Mouse (Mus musculus): ENCODE measurements around the gene Kcnn3. TPM values are rescaled to one million over a fixed set of nuclear protein-coding genes. Genes with fewer than 3 reads are reported as not detected.

The Kcnn3 gene
- polyA plus RNA-seq, 1 experiment from 2014 or later, result 1.3 TPM

DNA sequence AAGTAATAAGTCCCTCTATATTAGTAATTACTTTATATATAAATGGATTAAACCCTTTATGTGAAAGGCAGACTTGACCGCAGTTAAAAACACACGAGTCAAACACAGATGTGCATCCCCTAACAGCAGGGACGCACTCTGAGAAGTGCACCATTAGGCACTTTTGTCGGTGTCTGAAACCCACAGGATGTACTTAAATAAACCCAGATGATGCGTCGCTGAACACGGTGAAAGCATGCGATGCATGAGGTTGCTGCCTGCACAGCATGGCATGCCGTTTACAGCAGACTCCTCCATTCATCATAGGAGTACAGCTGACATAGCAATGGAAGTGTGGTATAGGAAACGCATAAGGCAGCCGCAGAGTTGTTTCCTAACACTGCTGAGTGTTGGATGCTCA, 180.5 kb downstream of the Kcnn3 start:
- no peak overlapping the region for H3K4me2 ChIP-seq
- no peaks in the 10 kb centered on the region for H3K36me3 ChIP-seq (ENCODE audit: control insufficient read depth, insufficient read depth, low read length)
- no peaks in the 10 kb centered on the region for H3K4me1 ChIP-seq (ENCODE audit: control insufficient read depth, insufficient read depth, low read length)
- no peaks in the 10 kb centered on the region for H3K9me3 ChIP-seq (ENCODE audit: control insufficient read depth, low read length)
- ATAC-seq (ENCODE audit: low FRiP score) (no peak), DNase-seq (ENCODE audit: low spot score, missing footprints) (no peak)
- H3K9ac ChIP-seq (ENCODE audit: low read length), result no peak overlapping the region
- H3K27me3 ChIP-seq (ENCODE audit: control insufficient read depth, insufficient read depth, low read length), result no peaks in the 10 kb centered on the region
- no peak overlapping the region for H3K27ac ChIP-seq (ENCODE audit: low read depth, low read length)
- WGBS, result 85% methylated on average over 11 of the region's 11 CpGs
- H3K4me3 ChIP-seq (ENCODE audit: low read depth, low read length), result no peak overlapping the region

DNA sequence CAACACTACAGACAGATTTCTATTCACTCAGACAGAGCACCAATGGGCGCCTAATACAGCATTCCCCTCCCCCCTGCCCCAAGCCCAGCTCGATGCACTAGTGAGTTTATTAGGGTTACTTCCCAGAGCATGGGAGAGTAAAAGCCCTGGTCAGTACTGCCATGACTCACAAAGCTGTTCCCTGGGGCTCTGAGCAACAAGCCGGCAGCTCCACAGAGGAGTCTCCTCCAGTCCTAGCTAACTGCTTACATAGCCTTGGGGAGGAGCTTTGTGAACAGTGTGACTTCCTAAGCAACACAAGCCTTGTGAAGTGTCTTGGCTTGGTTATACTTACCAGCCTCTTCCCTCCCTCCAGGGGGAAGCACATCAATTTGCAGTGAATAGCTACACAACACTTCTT, 183.6 kb downstream of the Kcnn3 start:
- Histone ChIP-seq H3K4me2 (no peak overlapping the region), H3K9ac (ENCODE audit: low read length) (no peak overlapping the region), H3K4me3 (ENCODE audit: low read depth, low read length) (no peak overlapping the region), H3K4me1 (ENCODE audit: control insufficient read depth, insufficient read depth, low read length) (no peaks in the 10 kb centered on the region), H3K36me3 (ENCODE audit: control insufficient read depth, insufficient read depth, low read length) (no peaks in the 10 kb centered on the region), H3K27me3 (ENCODE audit: control insufficient read depth, insufficient read depth, low read length) (no peaks in the 10 kb centered on the region), H3K27ac (ENCODE audit: low read depth, low read length) (no peak overlapping the region), H3K9me3 (ENCODE audit: control insufficient read depth, low read length) (no peaks in the 10 kb centered on the region)
- DNase-seq (ENCODE audit: low spot score, missing footprints) (no peak), ATAC-seq (ENCODE audit: low FRiP score) (no peak)
- WGBS, result 46% methylated on average over 3 of the region's 3 CpGs

- Histone ChIP-seq H3K9me3 (ENCODE audit: control insufficient read depth, low read length) (no peaks in the 10 kb centered on the region), H3K4me2 (no peak overlapping the region), H3K4me1 (ENCODE audit: control insufficient read depth, insufficient read depth, low read length) (no peaks in the 10 kb centered on the region), H3K36me3 (ENCODE audit: control insufficient read depth, insufficient read depth, low read length) (no peaks in the 10 kb centered on the region), H3K27me3 (ENCODE audit: control insufficient read depth, insufficient read depth, low read length) (no peaks in the 10 kb centered on the region), H3K27ac (ENCODE audit: low read depth, low read length) (no peak overlapping the region), H3K4me3 (ENCODE audit: low read depth, low read length) (no peak overlapping the region), H3K9ac (ENCODE audit: low read length) (no peak overlapping the region)
- no peak for ATAC-seq (ENCODE audit: low FRiP score)
- 86% methylated on average over 6 of the region's 6 CpGs for WGBS
- no peak for DNase-seq (ENCODE audit: low spot score, missing footprints)
Measured at GRCm38 (mm10) chr3:89704064-89704463, 184.1 kb downstream of the Kcnn3 start.

DNA sequence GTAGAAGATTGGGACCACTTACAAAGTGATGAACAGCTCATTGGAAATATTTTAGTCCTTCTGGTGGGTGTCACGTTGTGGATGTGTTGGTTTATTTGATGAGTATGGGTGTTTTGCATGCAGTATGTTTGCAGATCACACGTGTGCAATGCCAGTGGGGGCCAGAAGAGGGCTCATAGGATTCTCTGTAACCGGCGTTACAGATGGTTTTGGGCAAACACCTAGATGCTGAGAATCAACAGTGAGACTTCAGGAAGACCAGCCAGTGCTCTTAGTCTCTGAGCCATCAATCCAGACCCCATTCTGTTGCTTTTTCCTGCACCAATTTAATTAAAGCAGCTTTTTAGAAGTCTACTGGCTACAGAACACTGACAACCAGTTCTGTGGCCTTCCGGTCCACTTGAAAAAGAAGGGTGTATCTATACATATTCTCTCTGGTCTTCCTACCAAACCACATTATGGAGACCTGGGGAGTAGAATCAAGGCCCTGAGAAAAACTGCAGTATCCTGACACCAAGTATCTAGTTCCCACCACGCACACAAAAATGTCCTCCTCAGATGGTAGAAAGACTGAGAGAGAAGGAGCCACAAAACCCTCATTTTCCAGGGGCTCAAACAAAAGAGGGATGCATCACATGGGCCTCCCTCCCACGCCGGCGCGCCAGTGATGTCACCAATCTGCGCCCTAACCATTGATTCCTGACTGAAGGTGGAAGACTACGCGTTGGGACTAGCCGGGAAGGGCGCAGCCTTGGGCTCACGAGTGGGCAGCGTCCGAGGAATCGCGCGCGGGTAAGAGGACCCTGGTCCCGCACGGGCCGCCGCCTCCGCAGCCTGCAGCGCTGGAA, 194.6 kb downstream of the Kcnn3 start, which contains the start of gene Adar:
TSS of gene Adar (plus strand) at position 664 of the 848 bp plus-strand sequence.
- peaks cover 6% of the 10 kb centered on the region for H3K4me1 ChIP-seq (ENCODE audit: control insufficient read depth, insufficient read depth, low read length)
- peak within 1 kb of the TSS; percentile 90 for H3K4me2 ChIP-seq
- H3K9ac ChIP-seq (ENCODE audit: low read length), result peak within 1 kb of the TSS; percentile 93
- peak within 1 kb of the TSS; percentile 59 for H3K27ac ChIP-seq (ENCODE audit: low read depth, low read length)
- peak within 1 kb of the TSS; percentile 69 for H3K4me3 ChIP-seq (ENCODE audit: low read depth, low read length)
- H3K9me3 ChIP-seq (ENCODE audit: control insufficient read depth, low read length), result no peaks in the 10 kb centered on the region
- DNase-seq (ENCODE audit: low spot score, missing footprints) (peak; percentile 99), ATAC-seq (ENCODE audit: low FRiP score) (peak; percentile 92)
- H3K27me3 ChIP-seq (ENCODE audit: control insufficient read depth, insufficient read depth, low read length), result no peaks in the 10 kb centered on the region
- no peaks in the 10 kb centered on the region for H3K36me3 ChIP-seq (ENCODE audit: control insufficient read depth, insufficient read depth, low read length)
- WGBS, result 8% methylated on average over 27 of the region's 28 CpGs

DNA sequence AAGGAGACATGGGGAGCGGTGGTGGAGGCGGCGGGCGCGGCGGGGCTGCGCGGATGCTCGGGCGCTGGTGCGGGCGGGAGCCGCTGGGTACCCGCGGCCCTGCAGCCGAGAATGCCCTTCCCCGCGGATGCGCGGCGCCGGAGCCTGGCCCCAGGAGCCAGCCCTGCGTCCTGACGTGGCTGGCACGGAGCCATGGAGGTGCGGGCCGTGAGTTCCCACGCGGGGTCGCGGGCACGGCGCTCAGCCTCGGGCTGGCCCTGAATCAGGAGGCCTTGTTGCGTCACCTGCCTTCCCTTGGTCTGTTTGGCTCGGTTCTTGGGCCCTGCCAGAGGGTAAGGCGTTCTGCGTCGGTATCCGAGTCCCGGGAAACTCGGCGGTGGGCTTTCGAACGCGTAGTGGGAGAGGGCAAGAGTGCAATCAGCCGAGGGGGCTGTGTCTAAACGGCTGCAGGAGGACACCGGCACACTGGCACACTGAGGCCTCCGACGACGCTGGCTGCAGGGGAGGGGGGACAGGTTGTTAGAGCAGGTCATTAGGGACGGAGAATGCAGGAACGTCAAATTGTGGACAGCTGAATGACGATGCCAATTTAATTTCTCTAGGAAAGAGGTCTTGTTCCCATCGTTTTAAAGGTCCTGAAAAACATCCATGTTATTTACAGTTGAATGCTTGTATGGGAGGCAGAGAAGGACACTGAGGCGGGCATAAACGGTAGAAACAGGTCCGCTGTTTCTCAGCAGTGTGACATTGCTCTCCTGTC, 195.4 kb downstream of the Kcnn3 start:
- no peaks in the 10 kb centered on the region for H3K36me3 ChIP-seq (ENCODE audit: control insufficient read depth, insufficient read depth, low read length)
- ATAC-seq (ENCODE audit: low FRiP score) (peak; percentile 80), DNase-seq (ENCODE audit: low spot score, missing footprints) (peak; percentile 94)
- H3K4me2 ChIP-seq, result peak overlapping the region; percentile 90
- H3K9me3 ChIP-seq (ENCODE audit: control insufficient read depth, low read length), result no peaks in the 10 kb centered on the region
- H3K4me1 ChIP-seq (ENCODE audit: control insufficient read depth, insufficient read depth, low read length), result peaks cover 6% of the 10 kb centered on the region
- peak overlapping the region; percentile 69 for H3K4me3 ChIP-seq (ENCODE audit: low read depth, low read length)
- WGBS, result 2% methylated on average over 58 of the region's 59 CpGs
- H3K9ac ChIP-seq (ENCODE audit: low read length), result peak overlapping the region; percentile 93
- no peaks in the 10 kb centered on the region for H3K27me3 ChIP-seq (ENCODE audit: control insufficient read depth, insufficient read depth, low read length)
- peak overlapping the region; percentile 10; the same call in 1 of the 2 replicates for H3K27ac ChIP-seq (ENCODE audit: low read depth, low read length)

DNA sequence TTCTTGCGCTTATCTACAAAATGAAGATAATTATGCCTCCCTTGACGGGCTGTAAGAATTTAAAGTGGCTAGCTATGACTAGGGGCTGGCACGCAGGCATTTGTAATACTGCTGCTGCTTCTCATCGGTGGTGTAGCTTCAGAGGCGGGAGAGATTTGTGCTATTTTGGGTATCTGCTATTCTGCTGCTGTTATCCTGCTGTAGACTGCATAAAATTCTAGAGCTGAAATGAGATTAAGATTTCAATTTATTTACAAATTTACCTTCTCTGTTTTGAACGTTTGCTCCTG, 195.9 kb downstream of the Kcnn3 start:
- no peak for DNase-seq (ENCODE audit: low spot score, missing footprints)
- Histone ChIP-seq H3K4me3 (ENCODE audit: low read depth, low read length) (peak overlapping the region; percentile 69), H3K27me3 (ENCODE audit: control insufficient read depth, insufficient read depth, low read length) (no peaks in the 10 kb centered on the region), H3K4me1 (ENCODE audit: control insufficient read depth, insufficient read depth, low read length) (peaks cover 6% of the 10 kb centered on the region), H3K27ac (ENCODE audit: low read depth, low read length) (no peak overlapping the region), H3K4me2 (peak overlapping the region; percentile 90), H3K9ac (ENCODE audit: low read length) (peak overlapping the region; percentile 93), H3K36me3 (ENCODE audit: control insufficient read depth, insufficient read depth, low read length) (no peaks in the 10 kb centered on the region), H3K9me3 (ENCODE audit: control insufficient read depth, low read length) (no peaks in the 10 kb centered on the region)
- WGBS, result 72% methylated on average over 6 of the region's 6 CpGs
- ATAC-seq (ENCODE audit: low FRiP score), result no peak

DNA sequence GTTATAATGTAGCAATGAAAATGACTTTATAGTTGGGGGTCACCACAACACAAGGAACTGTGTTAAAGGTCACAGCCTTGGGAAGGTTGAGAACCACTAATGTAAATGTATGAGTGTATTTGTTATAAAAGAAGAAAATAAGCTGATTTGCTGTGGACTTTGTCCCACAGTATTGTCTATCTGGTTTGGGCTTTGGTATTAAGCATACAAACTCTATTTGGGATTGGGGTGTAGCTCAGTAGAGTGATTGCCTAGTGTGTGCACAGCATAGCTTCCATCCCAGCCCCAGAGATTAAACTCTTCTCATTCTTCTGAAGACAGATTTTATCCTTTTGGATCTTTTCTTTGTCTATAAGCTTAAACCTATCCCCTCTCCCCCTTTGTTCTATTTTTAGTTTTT, 202.1 kb downstream of the Kcnn3 start:
- H3K27ac ChIP-seq (ENCODE audit: low read depth, low read length), result no peak overlapping the region
- H3K36me3 ChIP-seq (ENCODE audit: control insufficient read depth, insufficient read depth, low read length), result no peaks in the 10 kb centered on the region
- no peak overlapping the region for H3K4me3 ChIP-seq (ENCODE audit: low read depth, low read length)
- no peaks in the 10 kb centered on the region for H3K9me3 ChIP-seq (ENCODE audit: control insufficient read depth, low read length)
- no peak for DNase-seq (ENCODE audit: low spot score, missing footprints)
- H3K9ac ChIP-seq (ENCODE audit: low read length), result no peak overlapping the region
- ATAC-seq (ENCODE audit: low FRiP score), result no peak
- no peaks in the 10 kb centered on the region for H3K27me3 ChIP-seq (ENCODE audit: control insufficient read depth, insufficient read depth, low read length)
- H3K4me2 ChIP-seq, result no peak overlapping the region
- no peaks in the 10 kb centered on the region for H3K4me1 ChIP-seq (ENCODE audit: control insufficient read depth, insufficient read depth, low read length)

- ATAC-seq (ENCODE audit: low FRiP score), result no peak
Measured at GRCm38 (mm10) chr3:89723400-89724084, 203.6 kb downstream of the Kcnn3 start.

More at GRCm38 (mm10) chr3:89723400-89724084, 203.6 kb downstream of the Kcnn3 start:
- H3K27ac ChIP-seq (ENCODE audit: low read depth, low read length), result no peak overlapping the region
- DNase-seq (ENCODE audit: low spot score, missing footprints), result no peak
- H3K36me3 ChIP-seq (ENCODE audit: control insufficient read depth, insufficient read depth, low read length), result no peaks in the 10 kb centered on the region
- H3K9me3 ChIP-seq (ENCODE audit: control insufficient read depth, low read length), result no peaks in the 10 kb centered on the region
- no peak overlapping the region for H3K4me3 ChIP-seq (ENCODE audit: low read depth, low read length)
- WGBS, result 84% methylated on average over 7 of the region's 7 CpGs
- no peak overlapping the region for H3K4me2 ChIP-seq
- H3K9ac ChIP-seq (ENCODE audit: low read length), result no peak overlapping the region
- H3K27me3 ChIP-seq (ENCODE audit: control insufficient read depth, insufficient read depth, low read length), result no peaks in the 10 kb centered on the region
- H3K4me1 ChIP-seq (ENCODE audit: control insufficient read depth, insufficient read depth, low read length), result no peaks in the 10 kb centered on the region

Measured in midbrain, embryonic 11.5 days (tissue).